Mouse (Mus musculus): ENCODE measurements around the gene Pias1. TPM values are rescaled to one million over a fixed set of nuclear protein-coding genes. Genes with fewer than 3 reads are reported as not detected.

Pias1 gene
- polyA plus RNA-seq (2017; shearing (Covaris generic)), result 100 to 1,000 TPM; 106 to 183 (median 160) TPM

DNA sequence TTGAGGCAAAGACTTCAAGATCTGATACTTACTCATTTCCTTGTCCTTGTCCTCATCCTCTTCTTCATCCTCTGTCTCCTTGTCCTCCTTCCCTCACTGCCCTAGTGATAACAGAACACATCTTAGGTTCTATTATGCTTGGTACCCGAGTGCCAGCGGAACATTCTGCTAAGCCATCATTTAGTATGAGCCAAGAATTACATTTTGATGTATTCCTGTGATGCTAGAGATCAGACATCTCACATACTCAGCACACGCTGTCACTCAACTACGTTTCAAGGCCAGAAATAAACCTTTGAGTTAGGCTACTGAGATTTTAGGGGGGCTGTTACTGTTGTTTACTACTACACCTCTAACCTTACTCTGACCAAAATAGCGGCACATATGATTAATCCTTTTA, at the start of gene Pias1:
TSS of gene Pias1 (minus strand) at position 101 of the 400 bp plus-strand sequence.
- no peak for ATAC-seq

DNA sequence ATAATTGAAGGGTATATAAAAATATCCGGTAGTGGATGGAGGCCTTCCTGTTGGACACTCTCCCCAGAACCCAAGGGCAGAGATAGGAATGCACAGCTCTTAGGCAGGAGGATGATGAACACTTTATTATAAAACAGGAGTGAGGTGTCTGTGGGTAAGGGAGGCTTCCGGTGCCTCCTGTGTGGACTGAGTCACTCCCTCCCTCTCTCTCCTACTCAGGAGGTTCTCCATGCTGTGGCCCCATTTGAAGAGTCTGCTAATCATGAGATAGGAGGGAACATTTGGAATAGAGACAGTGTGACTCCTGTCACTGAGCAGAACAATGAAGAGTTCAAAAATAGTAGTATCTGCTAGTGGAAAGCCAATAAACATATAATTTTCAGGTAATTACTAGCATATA, 47.7 kb upstream of the Pias1 start:
- ATAC-seq, result no peak

DNA sequence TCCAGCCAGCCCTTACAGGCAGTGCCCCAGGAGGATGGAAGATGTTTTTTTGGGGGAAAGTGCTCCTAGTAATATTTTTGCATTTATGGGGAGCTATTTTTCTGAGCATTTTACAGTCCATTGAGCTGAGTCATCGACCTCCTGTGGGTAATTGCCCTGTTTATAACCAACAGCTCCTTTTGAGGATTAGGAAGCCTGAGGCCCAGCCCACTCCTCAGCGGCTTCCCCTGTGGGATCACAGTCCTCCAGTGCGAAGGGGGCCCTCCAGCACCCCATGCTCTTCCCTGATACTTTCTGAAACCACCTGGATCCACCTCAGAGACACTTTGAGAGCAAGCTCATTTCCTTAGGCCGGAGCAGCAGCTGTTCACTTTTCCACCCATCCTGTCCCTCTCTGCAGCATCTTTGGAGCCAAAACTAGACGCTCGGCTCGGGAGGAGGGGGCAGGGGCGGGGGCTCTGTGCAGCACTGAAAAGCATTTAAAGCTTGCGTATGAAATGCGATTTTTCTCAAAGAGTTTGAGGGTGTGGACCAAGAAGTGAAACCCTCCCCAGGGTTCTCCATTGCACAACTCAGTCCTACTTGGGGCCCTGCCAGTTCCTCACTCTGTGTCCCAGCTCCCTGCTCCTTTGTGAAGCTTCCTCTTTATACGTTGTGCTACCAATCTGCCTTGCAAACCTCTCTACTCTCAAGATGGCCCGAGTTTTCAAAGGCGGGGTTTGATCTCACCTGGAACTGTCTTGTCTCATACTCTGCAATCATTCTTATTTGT, 43.5 kb upstream of the Pias1 start:
- no peak for ATAC-seq

DNA sequence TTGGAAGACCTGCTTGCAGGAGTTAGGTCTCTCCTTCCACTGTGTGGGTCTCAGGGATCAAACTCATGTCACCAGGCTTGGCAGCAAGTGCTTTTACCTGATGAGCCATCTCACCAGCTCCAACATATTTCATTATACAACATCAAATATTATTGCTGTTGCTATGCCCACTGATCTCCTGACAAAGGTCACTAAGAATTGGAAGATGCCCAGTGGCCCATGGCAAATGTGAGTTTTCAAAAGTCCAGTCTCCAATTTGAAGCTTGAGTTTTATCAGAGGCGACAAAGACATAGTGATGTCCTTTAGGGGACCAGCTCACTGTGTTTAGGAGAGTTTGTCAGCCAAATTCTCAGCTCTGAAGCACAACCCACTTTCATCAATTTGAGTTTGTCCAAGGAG, 34.8 kb upstream of the Pias1 start:
- no peak for ATAC-seq

DNA sequence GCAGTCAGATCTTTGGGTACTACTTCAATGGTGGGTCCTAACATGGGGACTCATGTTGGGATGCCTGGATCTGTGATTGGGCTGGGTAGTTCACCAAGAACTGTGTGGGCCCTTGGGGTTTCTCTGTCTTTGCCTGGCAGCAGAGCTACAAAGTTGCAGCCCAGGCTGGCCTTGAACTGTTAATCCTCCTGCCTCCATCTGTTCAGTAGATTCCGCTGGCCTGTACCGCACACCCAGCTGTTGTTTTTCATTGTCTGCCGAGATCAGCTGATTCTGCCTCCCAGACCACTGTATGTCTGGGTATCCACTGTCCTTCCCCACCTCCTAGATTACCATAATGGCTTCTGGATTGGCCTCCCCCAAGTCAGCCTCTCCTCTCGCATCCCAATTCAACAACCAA, 19.6 kb upstream of the Pias1 start:
- ATAC-seq, result no peak

- no peak for ATAC-seq
Observed at GRCm38 (mm10) chr9:63006081-63006820, 18.5 kb upstream of the Pias1 start.

DNA sequence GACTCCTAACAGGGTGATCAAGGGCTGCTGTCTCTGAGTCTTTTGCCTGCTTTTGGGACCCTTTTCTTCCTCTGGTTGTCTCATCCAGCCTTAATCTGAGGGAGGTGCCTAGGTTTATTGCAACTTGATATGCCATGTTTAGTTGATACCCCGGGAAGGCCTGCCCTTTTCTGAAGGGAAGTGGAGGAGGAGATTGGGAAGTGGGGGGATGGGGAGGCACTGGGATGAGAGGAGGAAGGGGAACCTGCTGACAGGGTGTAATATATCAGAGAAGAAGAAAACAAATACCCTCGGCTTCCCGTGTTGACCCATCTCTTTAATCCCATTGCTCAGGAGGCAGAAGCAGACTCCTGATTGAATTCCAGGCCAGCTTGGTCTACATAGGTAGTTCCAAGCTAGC, 10.8 kb upstream of the Pias1 start:
- ATAC-seq, result no peak

- no peak for ATAC-seq
Observed at GRCm38 (mm10) chr9:62997626-62998025, 9.9 kb upstream of the Pias1 start.

- no peak for ATAC-seq
Observed at GRCm38 (mm10) chr9:62995186-62995585, 7.5 kb upstream of the Pias1 start.

GRCm38 (mm10) chr9:62990134-62990533, 2.4 kb upstream of the Pias1 start:
- ATAC-seq, result no peak

DNA sequence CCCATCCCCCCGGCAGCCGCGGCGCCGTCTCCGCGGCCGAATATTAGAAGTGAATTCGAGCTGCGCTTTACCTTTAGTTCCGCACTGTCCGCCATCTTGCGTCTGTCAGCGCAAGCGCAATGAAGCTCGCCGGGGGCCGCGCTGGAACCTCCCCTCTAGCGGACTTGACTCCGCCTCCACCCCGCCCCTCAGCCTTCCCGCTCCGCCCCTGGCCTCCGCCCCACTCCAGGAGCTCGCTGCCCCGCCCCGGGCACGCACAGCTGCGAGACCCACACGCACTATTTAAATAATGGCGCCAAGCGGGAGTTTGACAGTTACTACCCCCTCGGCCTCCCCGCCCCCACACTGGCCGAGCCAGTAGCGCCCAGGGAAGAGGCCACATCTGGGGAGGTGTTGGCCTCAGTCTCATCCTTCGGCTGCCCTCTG, 6.9 kb downstream of the Pias1 start:
- ATAC-seq, result peak; percentile 91

GRCm38 (mm10) chr9:62980162-62980776, 7.5 kb downstream of the Pias1 start:
- peak; percentile 25 for ATAC-seq

GRCm38 (mm10) chr9:62979461-62980161, 8.1 kb downstream of the Pias1 start:
- ATAC-seq, result no peak

- ATAC-seq, result peak; percentile 65
Observed at GRCm38 (mm10) chr9:62977152-62977551, 10.6 kb downstream of the Pias1 start.

DNA sequence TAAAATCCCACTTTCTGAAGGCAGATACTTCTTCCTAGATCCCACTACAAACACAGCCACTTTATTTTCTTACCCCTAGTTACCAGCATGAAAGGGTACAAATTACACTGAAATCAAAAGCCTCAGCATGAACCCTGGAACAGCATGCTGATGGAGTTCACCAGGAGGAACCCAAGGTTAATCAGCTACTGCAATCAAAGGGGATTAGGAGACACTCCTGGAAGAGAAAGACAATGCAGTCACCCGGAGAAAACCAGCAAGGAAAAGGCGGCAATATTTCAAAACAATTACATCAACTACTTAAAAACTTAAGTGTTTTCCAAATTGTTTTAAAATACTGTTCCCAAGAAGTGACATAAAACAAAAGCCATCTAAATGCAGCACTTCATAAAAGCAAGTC, 11.9 kb downstream of the Pias1 start:
- no peak for ATAC-seq

GRCm38 (mm10) chr9:62974439-62974838, 13.3 kb downstream of the Pias1 start:
- no peak for ATAC-seq

DNA sequence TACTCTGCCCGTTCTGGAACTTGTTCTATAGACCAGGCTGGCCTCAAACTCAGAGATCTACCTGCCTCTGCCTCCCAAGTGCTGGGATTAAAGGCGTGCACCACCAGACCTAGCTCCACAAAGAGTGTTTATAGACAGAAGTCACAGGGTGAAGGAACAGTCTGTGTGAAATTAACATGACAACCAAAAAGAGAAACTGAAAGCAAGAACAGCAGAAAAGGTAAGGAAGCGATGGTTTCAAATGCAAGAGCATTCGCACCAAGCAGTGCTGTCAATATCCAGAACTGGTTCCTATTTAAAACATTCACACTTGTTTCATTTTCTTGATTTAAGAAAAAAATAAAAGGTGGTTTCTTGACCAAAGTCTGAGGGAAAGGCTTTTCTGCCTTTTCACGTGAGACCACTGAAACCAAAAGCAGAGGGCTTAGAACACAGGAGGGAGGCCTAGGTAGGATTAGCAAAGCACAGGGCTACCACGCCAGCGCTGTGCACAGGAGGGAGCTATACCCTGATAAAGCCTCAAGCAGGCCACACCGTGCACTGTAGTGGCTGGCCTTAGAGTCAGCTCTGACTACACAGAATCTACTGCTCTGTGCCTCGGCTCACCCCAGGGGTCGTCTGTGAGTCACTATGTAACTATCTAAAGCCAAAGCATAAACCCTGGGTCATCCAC, 15.5 kb downstream of the Pias1 start:
- peak; percentile 68 for ATAC-seq

GRCm38 (mm10) chr9:62970345-62970744, 17.4 kb downstream of the Pias1 start:
- no peak for ATAC-seq

- ATAC-seq, result no peak
Observed at GRCm38 (mm10) chr9:62966018-62966417, 21.7 kb downstream of the Pias1 start.

DNA sequence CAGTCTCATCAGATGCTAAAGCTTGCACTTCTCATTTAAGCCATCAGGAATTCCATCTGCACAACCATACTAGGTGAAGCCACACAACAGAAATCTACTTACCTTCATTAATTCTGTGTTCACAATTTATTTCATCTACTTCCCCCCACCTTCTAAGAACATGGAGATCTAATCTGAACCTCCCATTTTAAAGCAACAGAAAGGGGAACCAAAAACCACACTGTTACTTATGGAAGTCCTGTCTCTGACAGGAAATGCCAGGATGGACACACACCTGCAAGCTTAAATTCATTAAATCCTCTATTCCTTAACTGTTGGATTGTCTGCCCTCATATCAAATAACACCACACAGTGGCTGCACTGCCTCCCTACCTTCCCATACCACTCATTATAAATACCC, 35.0 kb downstream of the Pias1 start:
- no peak for ATAC-seq

DNA sequence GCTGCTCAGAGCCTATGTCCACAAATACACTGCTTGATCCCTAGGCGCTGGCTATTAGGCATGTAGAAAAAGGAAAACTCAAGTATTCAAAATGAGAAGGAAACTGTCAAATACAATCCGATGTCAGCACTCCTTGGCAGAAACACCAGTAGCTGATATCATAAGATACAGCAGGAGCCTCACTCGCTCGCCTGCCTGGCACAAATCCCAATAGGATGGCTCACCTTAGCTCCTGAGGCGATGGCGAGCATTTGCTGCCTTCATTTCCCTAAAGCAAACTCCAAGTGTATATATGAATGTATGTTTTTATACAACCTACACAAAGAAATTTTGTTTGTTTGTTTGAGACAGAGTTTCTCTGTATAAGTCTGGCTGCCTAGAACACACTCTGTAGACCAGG, 42.4 kb downstream of the Pias1 start:
- no peak for ATAC-seq

- no peak for ATAC-seq
Observed at GRCm38 (mm10) chr9:62944063-62944462, 43.7 kb downstream of the Pias1 start.
